Mouse (Mus musculus) liver, embryonic 14.5 days (tissue): ENCODE results near the gene Pxk. TPM values are rescaled to one million over a fixed set of nuclear protein-coding genes. Genes with fewer than 3 reads are reported as not detected.

Experiments used
- ATAC-seq: fragments of 200-750 bp; cut with Nextera tagmentation; 2 replicates; pipeline ENCODE4 v1.8.0; 2017; ENCODE audit warnings: moderate number of reproducible peaks, mild to moderate bottlenecking, moderate library complexity; ENCODE audit not compliant: insufficient read depth
- DNase-seq, 3 experiments: peaks; one replicate each; pipeline ENCODE4 v3.0.0-alpha.2; 2012 to 2013; ENCODE audit warnings: low read depth in 3 of 3, low spot score in 3 of 3
- H3K27ac ChIP-seq: fragments of 300-500 bp; sonication (generic); 2 replicates; pipeline ENCODE4 v1.5.1; 2014; ENCODE audit warnings: moderate library complexity, mild to moderate bottlenecking, control low read depth, inconsistent platforms
- H3K27me3 ChIP-seq: fragments of 300-500 bp; sonication (generic); 2 replicates; pipeline ENCODE4 v1.6.1; 2014; ENCODE audit warnings: mild to moderate bottlenecking, low read length, moderate library complexity; ENCODE audit not compliant: control insufficient read depth, insufficient read depth
- H3K36me3 ChIP-seq: fragments of 300-500 bp; sonication (generic); replicated peaks from 2 replicates; pipeline ENCODE4 v1.6.1; 2014; ENCODE audit warnings: low read depth; ENCODE audit not compliant: control insufficient read depth, insufficient read depth
- H3K4me1 ChIP-seq, 2 experiments: fragments of 200-500 bp in 1 of 2; fragments of 300-500 bp in 1 of 2; sonication (generic) in 1 of 2; replicated peaks; 2 replicates each; pipeline ENCODE4 v1.6.1; 2012 to 2014; ENCODE audit warnings: antibody characterized with exemption in 1 of 2, inconsistent platforms in 1 of 2, low read length in 1 of 2; ENCODE audit not compliant: control insufficient read depth in 2 of 2, insufficient read depth in 2 of 2
- H3K4me2 ChIP-seq: fragments of 300-500 bp; sonication (generic); 2 replicates; pipeline ENCODE4 v1.6.1; 2014; ENCODE audit warnings: low read depth, mild to moderate bottlenecking, control low read depth, moderate library complexity
- H3K4me3 ChIP-seq, 2 experiments: fragments of 200-500 bp in 1 of 2; fragments of 300-500 bp in 1 of 2; sonication (generic) in 1 of 2; 2 replicates each; pipeline ENCODE4 v1.5.1; 2012 to 2014; ENCODE audit warnings: low read depth in 2 of 2, low read length in 2 of 2, mild to moderate bottlenecking in 2 of 2, control low read depth in 1 of 2, inconsistent platforms in 1 of 2, moderate library complexity in 1 of 2; ENCODE audit not compliant: insufficient read depth in 1 of 2
- H3K9ac ChIP-seq: fragments of 300-500 bp; sonication (generic); replicated peaks from 2 replicates; pipeline ENCODE4 v1.6.1; 2014; ENCODE audit warnings: mild to moderate bottlenecking, control low read depth, moderate library complexity
- H3K9me3 ChIP-seq: fragments of 300-500 bp; sonication (generic); 2 replicates; pipeline ENCODE4 v1.6.1; 2016; ENCODE audit warnings: low read length, mixed read lengths; ENCODE audit not compliant: control insufficient read depth
- CTCF ChIP-seq: IDR thresholded peaks from 2 replicates; pipeline ENCODE4 v1.5.1; 2016; ENCODE audit warnings: antibody characterized with exemption, low read depth, control low read depth
- EP300 ChIP-seq: IDR thresholded peaks from 2 replicates; pipeline ENCODE4 v1.6.1; 2016; ENCODE audit warnings: antibody characterized with exemption, low read depth
- WGBS: fragments of 180-500 bp; shearing (Covaris S2); extraction: QIAGEN DNeasy Blood & Tissue Kit; methylation state at CpG from one replicate; pipeline ENCODE4 v1.1.7; 2014; ENCODE audit not compliant: insufficient replicate concordance; 5-methylcytosine and 5-hydroxymethylcytosine counted together
- polyA plus RNA-seq, 2 experiments: library from polyadenylated mRNA; depleted of rRNA in 1 of 2; stranded (reverse) in 1 of 2; unstranded in 1 of 2; fragments of >200 nt; fragmentation: Nextera tagmentation in 1 of 2; extraction: Ambion mirVana in 1 of 2; gene quantifications; 2 replicates each; pipeline versions ENCODE4 v1.2.1 to v1.2.3; 2012 to 2014

Gene Pxk
- polyA plus RNA-seq, 2 experiments: 7.1 to 10.3 TPM

GRCm38 (mm10) chr14:8093427-8093826 is 4.6 kb upstream of the Pxk start:
- H3K9me3 ChIP-seq: no peaks in the 10 kb centered on the region
- no peak overlapping the region for H3K9ac ChIP-seq
- ATAC-seq (no peak), DNase-seq (no peak)
- H3K27me3 ChIP-seq: no peaks in the 10 kb centered on the region
- WGBS: 43% methylated on average over 5 of the region's 5 CpGs
- H3K27ac ChIP-seq: no peak overlapping the region
- H3K4me2 ChIP-seq: no peak overlapping the region
- TF ChIP-seq EP300 (no peak), CTCF (no peak)
- peaks cover 0 to 7% of the 10 kb centered on the region in 2 experiments; a peak in 3 of 4 replicates for H3K4me1 ChIP-seq
- H3K4me3 ChIP-seq: no peak overlapping the region
- H3K36me3 ChIP-seq: peaks cover 19% of the 10 kb centered on the region

GRCm38 (mm10) chr14:8094931-8095561 is 3.0 kb upstream of the Pxk start:
- ATAC-seq: no peak
- H3K9ac ChIP-seq: no peak overlapping the region
- 36% methylated on average over 3 of the region's 3 CpGs for WGBS
- H3K4me2 ChIP-seq: no peak overlapping the region
- H3K4me3 ChIP-seq: no peak overlapping the region
- H3K27ac ChIP-seq: no peak overlapping the region
- no peaks in the 10 kb centered on the region for H3K9me3 ChIP-seq
- H3K36me3 ChIP-seq: peaks cover 4% of the 10 kb centered on the region
- no peaks in the 10 kb centered on the region for H3K27me3 ChIP-seq
- peaks cover 0 to 13% of the 10 kb centered on the region in 2 experiments; a peak in 3 of 4 replicates for H3K4me1 ChIP-seq
- TF ChIP-seq EP300 (no peak), CTCF (no peak)
- no peak for DNase-seq

- 30% methylated on average over 7 of the region's 7 CpGs for WGBS
- TF ChIP-seq CTCF: no peak
- no peak for TF ChIP-seq EP300
- no peak for DNase-seq
Measured at GRCm38 (mm10) chr14:8095562-8095950, 2.5 kb upstream of the Pxk start.

GRCm38 (mm10) chr14:8098687-8098995 is 630 bp downstream of the Pxk start:
- Histone ChIP-seq H3K27me3 (no peaks in the 10 kb centered on the region), H3K4me3 (peak overlapping the region; percentile 69 to 93), H3K36me3 (no peaks in the 10 kb centered on the region), H3K4me1 (peaks cover 0 to 9% of the 10 kb centered on the region in 2 experiments; a peak in 3 of 4 replicates), H3K9ac (peak overlapping the region; percentile 70), H3K4me2 (peak overlapping the region; percentile 84), H3K9me3 (no peaks in the 10 kb centered on the region), H3K27ac (no peak overlapping the region)
- DNase-seq (no peak), ATAC-seq (no peak)
- WGBS: 5% methylated on average over 5 of the region's 5 CpGs
- TF ChIP-seq EP300 (no peak), CTCF (no peak)

More at GRCm38 (mm10) chr14:8095562-8095950, 2.5 kb upstream of the Pxk start:
- H3K4me2 ChIP-seq: no peak overlapping the region
- no peaks in the 10 kb centered on the region for H3K9me3 ChIP-seq
- no peak overlapping the region for H3K27ac ChIP-seq
- H3K9ac ChIP-seq: no peak overlapping the region
- H3K27me3 ChIP-seq: no peaks in the 10 kb centered on the region
- ATAC-seq: no peak
- peaks cover 2% of the 10 kb centered on the region; the same call in 1 of the 2 replicates for H3K36me3 ChIP-seq
- peaks cover 0 to 13% of the 10 kb centered on the region in 2 experiments; a peak in 3 of 4 replicates for H3K4me1 ChIP-seq
- no peak overlapping the region for H3K4me3 ChIP-seq

- no peak overlapping the region for H3K9ac ChIP-seq
- no peak for ATAC-seq
- H3K27ac ChIP-seq: no peak overlapping the region
- DNase-seq: no peak
- peak overlapping the region; percentile 84 for H3K4me2 ChIP-seq
- H3K36me3 ChIP-seq: no peaks in the 10 kb centered on the region
- TF ChIP-seq CTCF (no peak), EP300 (no peak)
- WGBS: 34% methylated on average over 10 of the region's 10 CpGs
- H3K4me3 ChIP-seq: peak overlapping the region; percentile 24 to 69; a peak in 3 of 4 replicates
- no peaks in the 10 kb centered on the region for H3K9me3 ChIP-seq
- H3K4me1 ChIP-seq: peaks cover 0 to 8% of the 10 kb centered on the region in 2 experiments; a peak in 3 of 4 replicates
- H3K27me3 ChIP-seq: no peaks in the 10 kb centered on the region
Measured at GRCm38 (mm10) chr14:8099561-8100021, 1.6 kb downstream of the Pxk start.
